Mouse (Mus musculus) hindbrain, embryonic 14.5 days (tissue): ENCODE measurements at regions not wholly inside any gene's neighbourhood (a gene's known extent, or its start where the extent isn't known, plus 50 kb on each side); places are given as distances from the start of the nearest gene placed in this dataset.

Experiments
- ATAC-seq: fragments of 200-750 bp; cut with Nextera tagmentation; 2 replicates; pipeline ENCODE4 v1.8.0; 2017; ENCODE audit warnings: moderate number of reproducible peaks, mild to moderate bottlenecking, moderate TSS enrichment, moderate library complexity; ENCODE audit not compliant: low FRiP score
- DNase-seq: peaks from one replicate; pipeline ENCODE4 v3.0.0-alpha.2; 2015; ENCODE audit warnings: low spot score
- H3K27ac ChIP-seq: fragments of 300-500 bp; sonication (generic); 2 replicates; pipeline ENCODE4 v1.5.1; 2014; ENCODE audit warnings: mild to moderate bottlenecking, moderate library complexity
- H3K27me3 ChIP-seq: fragments of 300-500 bp; sonication (generic); 2 replicates; pipeline ENCODE4 v1.6.1; 2014; ENCODE audit warnings: mild to moderate bottlenecking, low read length, mixed read lengths; ENCODE audit not compliant: control insufficient read depth, insufficient read depth
- H3K36me3 ChIP-seq: fragments of 300-500 bp; sonication (generic); replicated peaks from 2 replicates; pipeline ENCODE4 v1.6.1; 2014; ENCODE audit not compliant: control insufficient read depth, insufficient read depth
- H3K4me1 ChIP-seq: fragments of 300-500 bp; sonication (generic); replicated peaks from 2 replicates; pipeline ENCODE4 v1.6.1; 2014; ENCODE audit warnings: antibody characterized with exemption, low read length, mixed read lengths; ENCODE audit not compliant: control insufficient read depth, insufficient read depth
- H3K4me2 ChIP-seq: fragments of 300-500 bp; sonication (generic); replicated peaks from 2 replicates; pipeline ENCODE4 v1.6.1; 2014; ENCODE audit warnings: mild to moderate bottlenecking, moderate library complexity
- H3K4me3 ChIP-seq: fragments of 300-500 bp; sonication (generic); replicated peaks from 2 replicates; pipeline ENCODE4 v1.5.1; 2014; ENCODE audit warnings: mild to moderate bottlenecking, low read length
- H3K9ac ChIP-seq: fragments of 300-500 bp; sonication (generic); 2 replicates; pipeline ENCODE4 v1.6.1; 2014
- H3K9me3 ChIP-seq: fragments of 300-500 bp; sonication (generic); 2 replicates; pipeline ENCODE4 v1.6.1; 2016; ENCODE audit warnings: low read length; ENCODE audit not compliant: control insufficient read depth
- WGBS: fragments of 180-500 bp; shearing (Covaris S2); extraction: QIAGEN DNeasy Blood & Tissue Kit; methylation state at CpG from one replicate; pipeline ENCODE4 v1.1.7; 2014; 5-methylcytosine and 5-hydroxymethylcytosine counted together

DNA sequence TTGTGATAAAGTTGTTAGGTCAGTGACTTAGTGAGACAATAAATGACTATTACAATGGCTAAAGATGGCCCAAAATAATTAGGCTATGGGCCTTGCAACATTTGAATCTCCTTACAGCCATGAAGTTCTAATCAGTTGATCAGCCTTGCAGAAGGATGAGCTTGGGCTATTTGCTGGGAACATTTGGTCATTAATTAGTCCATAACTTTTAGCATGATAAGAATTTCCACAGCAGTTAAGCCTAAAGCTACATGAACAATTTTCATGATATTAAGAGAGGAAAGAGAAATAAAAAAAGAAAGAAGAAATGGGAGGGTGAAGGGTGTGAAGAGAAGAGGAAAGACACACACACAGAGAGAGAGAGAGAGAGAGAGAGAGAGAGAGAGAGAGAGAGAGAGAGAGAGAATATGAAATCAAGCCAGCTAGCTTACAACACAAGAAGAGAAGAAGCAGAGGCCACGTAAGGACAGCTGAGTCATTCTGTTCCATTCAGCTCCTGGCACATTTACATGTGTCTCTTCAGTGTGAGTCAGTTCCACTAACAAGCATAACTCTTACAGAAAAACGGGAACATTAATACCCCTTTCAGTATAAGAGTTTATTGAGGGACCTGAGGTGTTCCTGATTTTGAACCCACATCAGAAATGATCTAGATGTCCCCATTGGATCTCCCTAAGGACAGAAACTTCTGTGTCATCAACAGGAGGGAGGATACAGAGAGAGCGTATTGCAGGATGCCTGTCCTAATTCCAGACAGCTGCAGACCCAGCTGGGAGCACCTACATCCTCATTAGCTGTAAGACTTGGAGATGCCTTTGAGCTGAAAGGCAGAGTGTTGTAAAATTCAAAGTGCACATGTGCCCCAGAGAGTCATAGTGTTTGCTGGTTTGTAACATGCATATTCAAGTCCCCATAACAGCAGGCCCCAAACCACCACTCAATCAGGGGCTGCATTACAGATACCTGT lies 487.6 kb upstream of the Vstm2a start:
- no peak for DNase-seq
- no peak overlapping the region for H3K4me3 ChIP-seq
- H3K9ac ChIP-seq, result no peak overlapping the region
- no peaks in the 10 kb centered on the region for H3K9me3 ChIP-seq
- no peaks in the 10 kb centered on the region for H3K4me1 ChIP-seq
- 64% methylated on average over 3 of the region's 3 CpGs for WGBS
- no peak overlapping the region for H3K4me2 ChIP-seq
- no peaks in the 10 kb centered on the region for H3K27me3 ChIP-seq
- no peak for ATAC-seq
- no peak overlapping the region for H3K27ac ChIP-seq
- no peaks in the 10 kb centered on the region for H3K36me3 ChIP-seq
